Mouse (Mus musculus): ENCODE data around the gene Abhd17a. TPM values are rescaled to one million over a fixed set of nuclear protein-coding genes. Genes with fewer than 3 reads are reported as not detected.

Gene Abhd17a
- total RNA-seq, 1 experiment, result 67.9 TPM

- TF ChIP-seq HCFC1 (IDR thresholded peaks at IDR 0.05; ENCODE audit: borderline replicate concordance, insufficient read depth, low read length) (no peak), MAFK (IDR thresholded peaks at IDR 0.05; ENCODE audit: insufficient read depth, low read depth, low read length) (no peak), CHD2 (IDR thresholded peaks at IDR 0.05; ENCODE audit: low read depth, low read length) (no peak), ZC3H11A (IDR thresholded peaks at IDR 0.05; ENCODE audit: borderline replicate concordance, low read depth, low read length) (no peak), ZNF384 (IDR thresholded peaks at IDR 0.05; ENCODE audit: low read depth, low read length) (no peak)
- Histone ChIP-seq H3K9me3 (ENCODE audit: control insufficient read depth, insufficient read depth, low read depth, low read length) (no peaks in the 10 kb centered on the region), H3K36me3 (ENCODE audit: control insufficient read depth, insufficient read depth, low read length, poor library complexity, severe bottlenecking) (peaks cover 20% of the 10 kb centered on the region), H3K4me3 (ENCODE audit: insufficient read depth in 1 of 2, low read depth in 1 of 2, low read length in 2 of 2, poor library complexity in 1 of 2, severe bottlenecking in 1 of 2) (no peak overlapping the region), H3K4me1 (ENCODE audit: control insufficient read depth in 2 of 2, insufficient read depth in 2 of 2, low read length in 2 of 2, poor library complexity in 1 of 2) (peaks cover 2 to 13% of the 10 kb centered on the region in 2 experiments; a peak in 2 of 4 replicates), H3K27ac (ENCODE audit: insufficient read depth, low read depth, low read length, poor library complexity, severe bottlenecking) (no peak overlapping the region), H3K9ac (ENCODE audit: insufficient read depth, low read depth, low read length, poor library complexity, severe bottlenecking) (no peak overlapping the region)
- in situ Hi-C loops (cut with MboI; ENCODE audit: low sequenced_read_pairs in 2 of 2, unreplicated experiment in 2 of 2), result no loop called here
- no peak for DNase-seq (ENCODE audit: low read depth, low spot score)
These were observed 28.0 kb upstream of the Abhd17a start for GRCm38 (mm10) chr10:80618181-80618580.

GRCm38 (mm10) chr10:80614351-80614750 lies 24.2 kb upstream of the Abhd17a start:
- H3K9me3 ChIP-seq (ENCODE audit: control insufficient read depth, insufficient read depth, low read depth, low read length), result no peaks in the 10 kb centered on the region
- no peak overlapping the region for H3K27ac ChIP-seq (ENCODE audit: insufficient read depth, low read depth, low read length, poor library complexity, severe bottlenecking)
- no peak for DNase-seq (ENCODE audit: low read depth, low spot score)
- TF ChIP-seq MAFK (IDR thresholded peaks at IDR 0.05; ENCODE audit: insufficient read depth, low read depth, low read length) (no peak), HCFC1 (IDR thresholded peaks at IDR 0.05; ENCODE audit: borderline replicate concordance, insufficient read depth, low read length) (no peak), ZC3H11A (IDR thresholded peaks at IDR 0.05; ENCODE audit: borderline replicate concordance, low read depth, low read length) (no peak), ZNF384 (IDR thresholded peaks at IDR 0.05; ENCODE audit: low read depth, low read length) (no peak), CHD2 (IDR thresholded peaks at IDR 0.05; ENCODE audit: low read depth, low read length) (no peak)
- in situ Hi-C loops (cut with MboI; ENCODE audit: low sequenced_read_pairs in 2 of 2, unreplicated experiment in 2 of 2), result no loop called here
- peaks cover 0 to 3% of the 10 kb centered on the region in 2 experiments; a peak in 1 of 4 replicates for H3K4me1 ChIP-seq (ENCODE audit: control insufficient read depth in 2 of 2, insufficient read depth in 2 of 2, low read length in 2 of 2, poor library complexity in 1 of 2)
- no peak overlapping the region for H3K4me3 ChIP-seq (ENCODE audit: insufficient read depth in 1 of 2, low read depth in 1 of 2, low read length in 2 of 2, poor library complexity in 1 of 2, severe bottlenecking in 1 of 2)
- peaks cover 34% of the 10 kb centered on the region for H3K36me3 ChIP-seq (ENCODE audit: control insufficient read depth, insufficient read depth, low read length, poor library complexity, severe bottlenecking)
- no peak overlapping the region for H3K9ac ChIP-seq (ENCODE audit: insufficient read depth, low read depth, low read length, poor library complexity, severe bottlenecking)

GRCm38 (mm10) chr10:80613821-80614220 lies 23.7 kb upstream of the Abhd17a start:
- TF ChIP-seq MAFK (IDR thresholded peaks at IDR 0.05; ENCODE audit: insufficient read depth, low read depth, low read length) (no peak), ZC3H11A (IDR thresholded peaks at IDR 0.05; ENCODE audit: borderline replicate concordance, low read depth, low read length) (no peak), CHD2 (IDR thresholded peaks at IDR 0.05; ENCODE audit: low read depth, low read length) (no peak), HCFC1 (IDR thresholded peaks at IDR 0.05; ENCODE audit: borderline replicate concordance, insufficient read depth, low read length) (no peak), ZNF384 (IDR thresholded peaks at IDR 0.05; ENCODE audit: low read depth, low read length) (no peak)

GRCm38 (mm10) chr10:80611905-80612304 lies 21.8 kb upstream of the Abhd17a start:
- Histone ChIP-seq H3K4me1 (ENCODE audit: control insufficient read depth in 2 of 2, insufficient read depth in 2 of 2, low read length in 2 of 2, poor library complexity in 1 of 2) (peaks cover 0 to 11% of the 10 kb centered on the region in 2 experiments; a peak in 1 of 4 replicates), H3K9me3 (ENCODE audit: control insufficient read depth, insufficient read depth, low read depth, low read length) (no peaks in the 10 kb centered on the region), H3K27ac (ENCODE audit: insufficient read depth, low read depth, low read length, poor library complexity, severe bottlenecking) (no peak overlapping the region), H3K4me3 (ENCODE audit: insufficient read depth in 1 of 2, low read depth in 1 of 2, low read length in 2 of 2, poor library complexity in 1 of 2, severe bottlenecking in 1 of 2) (no peak overlapping the region), H3K9ac (ENCODE audit: insufficient read depth, low read depth, low read length, poor library complexity, severe bottlenecking) (no peak overlapping the region), H3K36me3 (ENCODE audit: control insufficient read depth, insufficient read depth, low read length, poor library complexity, severe bottlenecking) (peaks cover 54% of the 10 kb centered on the region)
- no peak for DNase-seq (ENCODE audit: low read depth, low spot score)
- no peak for TF ChIP-seq ZNF384 (IDR thresholded peaks at IDR 0.05; ENCODE audit: low read depth, low read length)
- no peak for TF ChIP-seq ZC3H11A (IDR thresholded peaks at IDR 0.05; ENCODE audit: borderline replicate concordance, low read depth, low read length)
- no peak for TF ChIP-seq HCFC1 (IDR thresholded peaks at IDR 0.05; ENCODE audit: borderline replicate concordance, insufficient read depth, low read length)
- TF ChIP-seq MAFK (IDR thresholded peaks at IDR 0.05; ENCODE audit: insufficient read depth, low read depth, low read length), result no peak
- in situ Hi-C loops (cut with MboI; ENCODE audit: low sequenced_read_pairs in 2 of 2, unreplicated experiment in 2 of 2), result no loop called here

More at GRCm38 (mm10) chr10:80613821-80614220, 23.7 kb upstream of the Abhd17a start:
- peaks cover 35% of the 10 kb centered on the region for H3K36me3 ChIP-seq (ENCODE audit: control insufficient read depth, insufficient read depth, low read length, poor library complexity, severe bottlenecking)
- no peak for DNase-seq (ENCODE audit: low read depth, low spot score)
- H3K4me3 ChIP-seq (ENCODE audit: insufficient read depth in 1 of 2, low read depth in 1 of 2, low read length in 2 of 2, poor library complexity in 1 of 2, severe bottlenecking in 1 of 2), result no peak overlapping the region
- peaks cover 0 to 3% of the 10 kb centered on the region in 2 experiments; a peak in 1 of 4 replicates for H3K4me1 ChIP-seq (ENCODE audit: control insufficient read depth in 2 of 2, insufficient read depth in 2 of 2, low read length in 2 of 2, poor library complexity in 1 of 2)
- in situ Hi-C loops (cut with MboI; ENCODE audit: low sequenced_read_pairs in 2 of 2, unreplicated experiment in 2 of 2), result no loop called here
- no peak overlapping the region for H3K27ac ChIP-seq (ENCODE audit: insufficient read depth, low read depth, low read length, poor library complexity, severe bottlenecking)
- 0 out of 2 replicates have a peak overlapping the region, but pooled peaks have one; percentile 5 for H3K9ac ChIP-seq (ENCODE audit: insufficient read depth, low read depth, low read length, poor library complexity, severe bottlenecking)
- no peaks in the 10 kb centered on the region for H3K9me3 ChIP-seq (ENCODE audit: control insufficient read depth, insufficient read depth, low read depth, low read length)

Data from ES-E14 (cell line).